Mouse (Mus musculus) layer of hippocampus, adult 6 months (tissue): ENCODE measurements around the gene Cdcp1. TPM values are rescaled to one million over a fixed set of nuclear protein-coding genes. Genes with fewer than 3 reads are reported as not detected.

Experiments
- long read RNA-seq, 2 experiments: library from polyadenylated mRNA; unstranded; transcript quantifications; one replicate each; pipeline ENCODE4 v2.0.0; 2019 to 2020
- polyA plus RNA-seq: library from polyadenylated mRNA; unstranded; fragments of <200 nt; fragmentation: Nextera tagmentation; gene quantifications from 2 replicates; pipeline ENCODE4 v1.2.3, GENCODE M21; 2021

Cdcp1 gene
- 0.05 and 0.10 TPM in 2 replicates for polyA plus RNA-seq
- long read RNA-seq, experiment 1: 0 reads
- long read RNA-seq, experiment 2: 0 reads

GRCm38 (mm10) chr9:123215621-123216440 lies at the start of gene Cdcp1:
Gene Cdcp1 (minus strand): TSS chr9:123216038.

GRCm38 (mm10) chr9:123260611-123261021 lies 44.8 kb upstream of the Cdcp1 start, which contains the start of gene Tmem158:
Gene Tmem158 (minus strand): TSS chr9:123260764.

GRCm38 (mm10) chr9:123150241-123151020 lies 65.4 kb downstream of the Cdcp1 start, which contains the start of gene Clec3b:
Gene Clec3b (plus strand): TSS chr9:123150946.

Other genes with a start within 250 kb of the Cdcp1 start
- 44.5 and 46.6 TPM in 2 replicates for gene Tmem42, start 194.7 kb downstream of the Cdcp1 start, polyA plus RNA-seq
- 0.29 and 0.43 TPM in 2 replicates for gene Tgm4, start 181.3 kb downstream of the Cdcp1 start, polyA plus RNA-seq
- 56.5 and 67.5 TPM in 2 replicates for gene Zdhhc3, start 102.8 kb downstream of the Cdcp1 start, polyA plus RNA-seq
- gene Exosc7, start 102.8 kb downstream of the Cdcp1 start, polyA plus RNA-seq: 72.1 and 73.4 TPM in 2 replicates
- not detected in 2 replicates for gene Clec3b, start 65.1 kb downstream of the Cdcp1 start, polyA plus RNA-seq
- gene Tmem158, start 44.7 kb upstream of the Cdcp1 start, polyA plus RNA-seq: 14.1 and 21.1 TPM in 2 replicates
- gene Lars2, start 150.9 kb upstream of the Cdcp1 start, polyA plus RNA-seq: 127 and 154 TPM in 2 replicates